Mouse (Mus musculus): ENCODE data around the gene Irf3. TPM values are rescaled to one million over a fixed set of nuclear protein-coding genes. Genes with fewer than 3 reads are reported as not detected.
A peak's percentile ranks its signal among the peaks of the same experiment; 100 is the strongest.

Gene Irf3
- polyA plus RNA-seq, 1 experiment from 2014 or later = 56.9 TPM

DNA sequence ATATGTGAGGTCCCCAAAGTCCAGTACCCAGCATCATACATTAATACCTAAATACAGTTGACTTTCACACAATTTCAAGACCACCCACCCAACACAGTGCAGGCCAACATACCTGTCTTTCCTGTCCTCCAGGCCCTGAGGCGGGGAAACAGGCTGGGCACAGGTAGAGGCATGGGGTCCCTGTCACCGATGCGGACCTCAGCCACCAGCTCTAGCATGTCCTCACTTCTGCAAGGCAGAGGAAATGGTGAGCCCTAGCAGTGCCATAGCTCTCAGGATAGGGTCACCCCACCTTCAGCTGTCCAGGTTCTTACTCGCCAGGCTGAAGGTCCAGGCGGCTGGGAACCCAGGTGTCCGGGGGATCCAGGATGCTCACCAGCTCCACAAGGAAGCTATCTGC is 14.6 kb downstream of the Irf3 start:
- H3K27me3 ChIP-seq (ENCODE audit: control insufficient read depth, insufficient read depth, low read length) = no peaks in the 10 kb centered on the region
- H3K4me1 ChIP-seq (replicated peaks; ENCODE audit: control insufficient read depth, insufficient read depth, low read length) = peaks cover 17% of the 10 kb centered on the region
- ATAC-seq (ENCODE audit: low FRiP score) (no peak), DNase-seq (ENCODE audit: low spot score) (no peak)
- no peak overlapping the region for H3K4me2 ChIP-seq (replicated peaks)
- 96% methylated on average over 6 of the region's 6 CpGs for WGBS
- H3K4me3 ChIP-seq (replicated peaks; ENCODE audit: low read length) = no peak overlapping the region
- H3K9ac ChIP-seq = no peak overlapping the region
- H3K9me3 ChIP-seq (ENCODE audit: control insufficient read depth, low read length) = no peaks in the 10 kb centered on the region
- no peak overlapping the region for H3K27ac ChIP-seq
- peaks cover 67% of the 10 kb centered on the region for H3K36me3 ChIP-seq (replicated peaks; ENCODE audit: control insufficient read depth, insufficient read depth)

DNA sequence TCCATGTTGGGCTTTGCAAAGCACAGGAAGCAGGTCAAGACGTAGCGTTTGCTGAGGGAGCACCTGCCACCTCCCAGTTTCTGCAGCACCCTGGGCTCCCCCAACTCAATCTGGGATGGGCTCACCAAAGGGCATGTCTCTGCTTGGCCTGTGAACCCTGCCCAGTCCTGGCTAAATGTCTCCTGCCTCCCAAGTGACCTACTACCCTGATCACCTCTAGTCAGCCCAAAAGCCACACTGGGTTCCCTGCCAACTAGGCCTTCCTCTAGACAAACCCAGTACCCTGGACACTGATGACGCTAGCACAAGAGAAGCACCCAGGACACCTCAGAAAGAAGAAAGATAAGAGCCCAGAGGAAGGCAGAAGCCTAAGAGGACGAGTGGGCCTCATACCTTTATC is 15.4 kb downstream of the Irf3 start:
- Histone ChIP-seq H3K4me2 (replicated peaks) (no peak overlapping the region), H3K9me3 (ENCODE audit: control insufficient read depth, low read length) (no peaks in the 10 kb centered on the region), H3K9ac (no peak overlapping the region), H3K27me3 (ENCODE audit: control insufficient read depth, insufficient read depth, low read length) (no peaks in the 10 kb centered on the region), H3K27ac (no peak overlapping the region), H3K4me1 (replicated peaks; ENCODE audit: control insufficient read depth, insufficient read depth, low read length) (peaks cover 21% of the 10 kb centered on the region), H3K36me3 (replicated peaks; ENCODE audit: control insufficient read depth, insufficient read depth) (peaks cover 59% of the 10 kb centered on the region), H3K4me3 (replicated peaks; ENCODE audit: low read length) (no peak overlapping the region)
- WGBS = 82% methylated on average over 4 of the region's 4 CpGs
- DNase-seq (ENCODE audit: low spot score) (no peak), ATAC-seq (ENCODE audit: low FRiP score) (no peak)

DNA sequence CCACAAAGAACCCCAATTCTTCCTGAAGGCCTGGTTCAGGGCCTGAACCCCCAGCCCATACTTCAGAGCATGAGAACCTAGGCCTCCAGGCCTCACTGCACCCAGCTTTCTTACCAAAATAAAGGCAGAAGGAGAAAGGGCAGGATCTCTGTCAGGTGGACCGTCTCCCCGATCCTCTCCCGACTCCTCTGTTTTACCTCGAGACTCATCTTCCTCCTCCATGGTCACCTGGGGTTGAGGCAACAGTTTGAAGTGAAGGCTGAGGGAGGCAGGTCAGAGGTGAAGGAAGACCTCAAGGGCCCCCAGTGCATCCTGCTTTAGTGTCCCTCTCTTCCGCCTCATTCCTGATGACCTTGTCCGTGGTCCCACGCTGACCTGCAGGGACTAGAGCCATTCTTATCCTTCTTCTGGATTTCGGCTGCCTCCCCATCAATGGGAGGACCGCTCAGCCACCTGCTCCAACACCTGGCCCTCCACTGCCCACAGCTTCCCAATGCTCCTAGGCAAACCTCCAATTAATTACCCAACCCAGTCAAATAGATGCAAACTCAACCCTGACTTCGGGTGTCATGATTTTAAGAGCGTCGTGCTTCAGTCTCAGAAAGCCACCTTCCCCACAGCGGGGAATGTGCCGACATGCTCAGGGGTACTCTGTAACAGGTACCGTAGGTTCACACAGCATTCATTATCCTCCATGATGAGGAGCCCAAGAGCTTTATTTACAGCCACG is 16.1 kb downstream of the Irf3 start:
- peaks cover 52% of the 10 kb centered on the region for H3K36me3 ChIP-seq (replicated peaks; ENCODE audit: control insufficient read depth, insufficient read depth)
- WGBS = 95% methylated on average over 16 of the region's 16 CpGs
- H3K4me3 ChIP-seq (replicated peaks; ENCODE audit: low read length) = no peak overlapping the region

DNA sequence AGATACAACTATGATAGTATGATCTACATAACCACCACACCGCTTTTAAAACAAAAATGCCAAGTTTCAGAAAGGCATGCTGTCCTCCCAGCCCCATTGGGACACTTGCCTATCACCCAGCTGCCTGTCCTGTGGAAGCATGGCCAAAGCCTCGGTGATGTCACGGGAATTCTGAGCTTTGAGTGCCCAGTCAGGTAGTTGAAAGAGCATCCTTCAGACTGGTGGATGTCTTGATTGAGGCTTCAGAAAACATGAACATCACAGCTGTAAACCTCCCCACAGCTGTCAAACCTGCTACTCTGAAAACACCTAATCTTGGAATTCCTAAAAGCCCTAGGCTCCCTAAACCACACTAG is 16.6 kb downstream of the Irf3 start:
- 93% methylated on average over 3 of the region's 3 CpGs for WGBS
- peaks cover 47% of the 10 kb centered on the region for H3K36me3 ChIP-seq (replicated peaks; ENCODE audit: control insufficient read depth, insufficient read depth)
- no peaks in the 10 kb centered on the region for H3K27me3 ChIP-seq (ENCODE audit: control insufficient read depth, insufficient read depth, low read length)
- no peak overlapping the region for H3K4me2 ChIP-seq (replicated peaks)
- peaks cover 21% of the 10 kb centered on the region for H3K4me1 ChIP-seq (replicated peaks; ENCODE audit: control insufficient read depth, insufficient read depth, low read length)
- H3K9me3 ChIP-seq (ENCODE audit: control insufficient read depth, low read length) = no peaks in the 10 kb centered on the region
- H3K9ac ChIP-seq = no peak overlapping the region
- H3K27ac ChIP-seq = no peak overlapping the region
- no peak for DNase-seq (ENCODE audit: low spot score)
- no peak overlapping the region for H3K4me3 ChIP-seq (replicated peaks; ENCODE audit: low read length)
- ATAC-seq (ENCODE audit: low FRiP score) = no peak

More for the DNA sequence above, 16.1 kb downstream of the Irf3 start:
- DNase-seq (ENCODE audit: low spot score) (no peak), ATAC-seq (ENCODE audit: low FRiP score) (no peak)
- no peaks in the 10 kb centered on the region for H3K9me3 ChIP-seq (ENCODE audit: control insufficient read depth, low read length)
- H3K4me1 ChIP-seq (replicated peaks; ENCODE audit: control insufficient read depth, insufficient read depth, low read length) = peaks cover 21% of the 10 kb centered on the region
- H3K27ac ChIP-seq = no peak overlapping the region
- no peak overlapping the region for H3K4me2 ChIP-seq (replicated peaks)
- no peaks in the 10 kb centered on the region for H3K27me3 ChIP-seq (ENCODE audit: control insufficient read depth, insufficient read depth, low read length)
- no peak overlapping the region for H3K9ac ChIP-seq

DNA sequence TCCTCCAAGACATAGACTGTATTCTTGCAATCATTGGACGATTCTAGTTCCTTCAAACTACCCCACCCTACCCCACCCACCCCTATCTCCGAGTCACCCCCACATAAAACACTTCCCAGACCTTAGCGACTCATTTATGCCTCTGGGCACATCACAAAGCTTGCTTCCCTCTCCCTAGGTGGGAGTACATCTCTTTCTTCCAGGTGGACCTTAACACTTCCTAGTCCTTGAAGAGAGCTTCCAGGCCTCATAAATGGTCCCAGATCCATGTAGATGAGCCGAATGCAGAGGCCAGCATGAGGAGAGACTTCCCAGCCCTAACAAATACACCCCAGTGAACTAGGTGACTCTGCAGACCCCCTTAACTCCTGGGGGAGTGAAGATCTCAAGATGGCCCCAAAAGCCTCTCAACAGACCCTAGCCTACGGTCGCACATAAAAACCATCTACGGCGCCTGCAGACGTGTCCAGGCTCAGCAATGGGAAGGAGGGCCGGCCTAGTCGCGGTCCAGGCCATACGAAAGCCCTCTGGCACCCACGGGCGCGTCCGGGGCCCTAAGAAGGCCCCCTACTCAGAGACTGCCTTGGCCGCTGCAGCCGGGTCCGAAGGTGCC is 18.0 kb downstream of the Irf3 start:
- Histone ChIP-seq H3K27ac (peak overlapping the region; percentile 83), H3K9me3 (ENCODE audit: control insufficient read depth, low read length) (no peaks in the 10 kb centered on the region), H3K27me3 (ENCODE audit: control insufficient read depth, insufficient read depth, low read length) (no peaks in the 10 kb centered on the region), H3K36me3 (replicated peaks; ENCODE audit: control insufficient read depth, insufficient read depth) (peaks cover 33% of the 10 kb centered on the region), H3K4me2 (replicated peaks) (peak overlapping the region; percentile 95), H3K4me3 (replicated peaks; ENCODE audit: low read length) (peak overlapping the region; percentile 95), H3K4me1 (replicated peaks; ENCODE audit: control insufficient read depth, insufficient read depth, low read length) (peaks cover 21% of the 10 kb centered on the region), H3K9ac (peak overlapping the region; percentile 94)
- ATAC-seq (ENCODE audit: low FRiP score) = no peak
- WGBS = 3% methylated on average over 20 of the region's 20 CpGs
- DNase-seq (ENCODE audit: low spot score) = no peak

DNA sequence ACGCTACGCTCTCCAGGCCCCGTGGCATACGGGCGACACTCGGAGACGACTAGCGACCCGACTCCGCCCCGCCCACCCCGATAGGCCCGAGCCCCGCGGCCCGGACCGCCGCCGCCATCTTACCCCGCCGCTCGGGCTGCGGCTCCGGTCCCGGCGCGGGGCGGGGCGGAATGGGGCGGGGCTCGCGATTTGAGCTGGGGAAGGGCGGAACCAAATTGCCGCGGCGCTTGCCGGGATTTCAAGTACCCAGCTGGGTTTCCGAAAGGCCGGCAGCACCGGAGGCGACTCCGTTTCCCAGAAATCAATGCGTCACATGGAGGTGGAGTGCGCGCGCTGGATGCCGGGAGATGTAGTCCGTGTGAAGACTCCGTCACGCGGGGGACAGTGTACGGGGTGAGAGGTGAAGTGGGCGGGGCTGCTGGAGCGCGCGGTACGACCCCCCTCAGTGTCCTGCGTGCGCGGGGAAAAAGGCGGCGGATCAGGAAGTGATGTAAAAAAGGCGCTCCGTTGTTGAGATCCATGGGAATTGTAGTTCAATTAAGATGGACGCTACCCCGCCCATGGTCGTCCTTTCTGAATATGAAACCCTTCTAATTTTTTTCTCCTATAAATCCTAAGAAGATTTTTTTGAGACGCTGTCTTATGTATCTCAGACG is 18.6 kb downstream of the Irf3 start, which contains the start of gene Scaf1:
Gene Scaf1 (minus strand): TSS at position 407 of the 656 bp plus-strand sequence.
- H3K27me3 ChIP-seq (ENCODE audit: control insufficient read depth, insufficient read depth, low read length) = no peaks in the 10 kb centered on the region
- peak; percentile 99 for DNase-seq (ENCODE audit: low spot score)
- WGBS = 2% methylated on average over 57 of the region's 69 CpGs
- H3K27ac ChIP-seq = peak within 1 kb of the TSS; percentile 83
- peak within 1 kb of the TSS; percentile 95 for H3K4me2 ChIP-seq (replicated peaks)
- H3K4me1 ChIP-seq (replicated peaks; ENCODE audit: control insufficient read depth, insufficient read depth, low read length) = peaks cover 21% of the 10 kb centered on the region
- no peaks in the 10 kb centered on the region for H3K9me3 ChIP-seq (ENCODE audit: control insufficient read depth, low read length)
- peak; percentile 94 for ATAC-seq (ENCODE audit: low FRiP score)
- H3K9ac ChIP-seq = peak within 1 kb of the TSS; percentile 94
- peak within 1 kb of the TSS; percentile 95 for H3K4me3 ChIP-seq (replicated peaks; ENCODE audit: low read length)
- peaks cover 27% of the 10 kb centered on the region for H3K36me3 ChIP-seq (replicated peaks; ENCODE audit: control insufficient read depth, insufficient read depth)

DNA sequence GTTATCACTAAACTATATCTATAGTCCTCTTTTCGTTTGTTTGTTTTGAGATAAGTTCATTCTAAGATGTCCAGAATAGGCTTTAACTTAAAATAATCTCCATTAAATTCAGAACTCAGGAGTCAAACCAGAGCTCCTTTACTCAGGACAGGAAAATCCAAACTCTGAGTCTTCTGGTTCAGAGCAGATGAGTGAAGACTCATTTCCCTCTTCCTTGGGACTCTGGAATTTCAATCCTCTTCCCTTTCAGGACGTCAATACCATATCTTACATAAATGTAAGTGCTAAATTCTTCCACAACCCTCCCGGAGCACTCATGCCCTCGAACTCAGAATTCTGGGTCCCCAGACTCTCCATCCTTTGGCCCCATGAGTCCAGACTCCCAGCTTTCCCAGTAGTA is 19.3 kb downstream of the Irf3 start:
- no peak for DNase-seq (ENCODE audit: low spot score)
- Histone ChIP-seq H3K4me1 (replicated peaks; ENCODE audit: control insufficient read depth, insufficient read depth, low read length) (peaks cover 21% of the 10 kb centered on the region), H3K36me3 (replicated peaks; ENCODE audit: control insufficient read depth, insufficient read depth) (peaks cover 20% of the 10 kb centered on the region), H3K4me2 (replicated peaks) (peak overlapping the region; percentile 63), H3K4me3 (replicated peaks; ENCODE audit: low read length) (peak overlapping the region; percentile 95), H3K27ac (peak overlapping the region; percentile 80), H3K9me3 (ENCODE audit: control insufficient read depth, low read length) (no peaks in the 10 kb centered on the region), H3K27me3 (ENCODE audit: control insufficient read depth, insufficient read depth, low read length) (no peaks in the 10 kb centered on the region), H3K9ac (peak overlapping the region; percentile 44)
- WGBS = 7% methylated on average over 4 of the region's 4 CpGs
- ATAC-seq (ENCODE audit: low FRiP score) = no peak

DNA sequence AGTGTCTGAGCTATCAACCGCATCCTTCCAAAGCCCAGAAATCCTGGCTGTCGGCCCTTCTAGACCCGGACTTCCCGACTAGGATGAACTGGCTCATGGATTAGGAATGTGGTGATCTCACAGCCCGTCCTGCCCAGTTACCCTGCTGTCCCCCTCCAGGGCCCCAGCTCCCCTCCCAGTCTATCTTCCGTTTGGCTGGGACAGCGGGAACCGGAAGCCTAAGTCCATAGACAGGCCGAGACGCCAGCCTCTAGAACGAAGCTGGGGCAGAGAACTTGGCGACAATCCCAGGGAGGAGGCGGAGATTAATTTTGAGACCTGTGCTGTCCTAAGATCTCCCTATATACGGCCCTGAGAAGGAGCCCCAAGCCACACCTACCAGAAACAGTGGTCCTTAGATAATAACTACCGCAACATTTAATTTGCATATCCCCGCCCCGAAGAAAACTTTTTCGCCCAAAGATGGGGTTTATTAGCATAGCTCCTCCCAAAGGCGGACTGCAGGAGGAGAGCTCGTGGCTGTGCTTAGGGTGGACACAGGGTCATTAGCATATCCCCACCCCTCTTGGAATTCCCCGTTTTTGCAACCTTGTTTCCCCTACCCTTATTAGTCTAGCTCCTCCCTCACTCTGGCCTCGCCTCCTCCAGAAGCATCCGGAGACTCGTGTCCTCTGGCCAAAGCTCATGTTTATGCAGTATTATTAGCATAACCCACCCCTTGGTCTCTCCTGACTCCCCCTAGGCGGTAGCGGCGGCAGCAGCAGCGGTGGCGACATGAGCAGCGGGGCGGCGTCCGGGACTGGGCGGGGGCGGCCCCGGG is 20.0 kb downstream of the Irf3 start, which contains the start of gene Rras:
Gene Rras (plus strand): TSS at position 720 of the 820 bp plus-strand sequence.
- peaks cover 13% of the 10 kb centered on the region for H3K36me3 ChIP-seq (replicated peaks; ENCODE audit: control insufficient read depth, insufficient read depth)
- peak within 1 kb of the TSS; percentile 80 for H3K27ac ChIP-seq
- DNase-seq (ENCODE audit: low spot score) (peak; percentile 82), ATAC-seq (ENCODE audit: low FRiP score) (peak; percentile 84)
- H3K9ac ChIP-seq = peak within 1 kb of the TSS; percentile 51
- under 1% methylated on average over 36 of the region's 36 CpGs for WGBS
- peak within 1 kb of the TSS; percentile 95 for H3K4me3 ChIP-seq (replicated peaks; ENCODE audit: low read length)
- peak within 1 kb of the TSS; percentile 63 for H3K4me2 ChIP-seq (replicated peaks)
- peaks cover 21% of the 10 kb centered on the region for H3K4me1 ChIP-seq (replicated peaks; ENCODE audit: control insufficient read depth, insufficient read depth, low read length)
- no peaks in the 10 kb centered on the region for H3K27me3 ChIP-seq (ENCODE audit: control insufficient read depth, insufficient read depth, low read length)
- no peaks in the 10 kb centered on the region for H3K9me3 ChIP-seq (ENCODE audit: control insufficient read depth, low read length)
